Mouse (Mus musculus): ENCODE measurements around the gene Rarres1. TPM values are rescaled to one million over a fixed set of nuclear protein-coding genes. Genes with fewer than 3 reads are reported as not detected.

The Rarres1 gene
- total RNA-seq, 1 experiment = 0.36 TPM

GRCm38 (mm10) chr3:67493132-67493531 lies 22.2 kb downstream of the Rarres1 start:
- Histone ChIP-seq H3K9ac (ENCODE audit: insufficient read depth, low read depth, low read length, poor library complexity, severe bottlenecking) (no peak overlapping the region), H3K4me3 (ENCODE audit: insufficient read depth in 1 of 2, low read depth in 1 of 2, low read length in 2 of 2, poor library complexity in 1 of 2, severe bottlenecking in 1 of 2) (no peak overlapping the region), H3K4me1 (ENCODE audit: control insufficient read depth in 2 of 2, insufficient read depth in 2 of 2, low read length in 2 of 2, poor library complexity in 1 of 2) (peaks cover 0 to 3% of the 10 kb centered on the region in 2 experiments; a peak in 1 of 4 replicates), H3K9me3 (ENCODE audit: control insufficient read depth, insufficient read depth, low read depth, low read length) (no peaks in the 10 kb centered on the region), H3K27ac (ENCODE audit: insufficient read depth, low read depth, low read length, poor library complexity, severe bottlenecking) (no peak overlapping the region), H3K36me3 (ENCODE audit: control insufficient read depth, insufficient read depth, low read length, poor library complexity, severe bottlenecking) (no peaks in the 10 kb centered on the region)
- in situ Hi-C loops (cut with MboI; ENCODE audit: low sequenced_read_pairs in 2 of 2, unreplicated experiment in 2 of 2) = no loop called here
- DNase-seq (ENCODE audit: low read depth, low spot score) = no peak
- no peak for TF ChIP-seq MAFK (IDR thresholded peaks at IDR 0.05; ENCODE audit: insufficient read depth, low read depth, low read length)
- TF ChIP-seq CHD2 (IDR thresholded peaks at IDR 0.05; ENCODE audit: low read depth, low read length) = no peak
- no peak for TF ChIP-seq ZNF384 (IDR thresholded peaks at IDR 0.05; ENCODE audit: low read depth, low read length)
- TF ChIP-seq HCFC1 (IDR thresholded peaks at IDR 0.05; ENCODE audit: borderline replicate concordance, insufficient read depth, low read length) = no peak
- no peak for TF ChIP-seq ZC3H11A (IDR thresholded peaks at IDR 0.05; ENCODE audit: borderline replicate concordance, low read depth, low read length)

DNA sequence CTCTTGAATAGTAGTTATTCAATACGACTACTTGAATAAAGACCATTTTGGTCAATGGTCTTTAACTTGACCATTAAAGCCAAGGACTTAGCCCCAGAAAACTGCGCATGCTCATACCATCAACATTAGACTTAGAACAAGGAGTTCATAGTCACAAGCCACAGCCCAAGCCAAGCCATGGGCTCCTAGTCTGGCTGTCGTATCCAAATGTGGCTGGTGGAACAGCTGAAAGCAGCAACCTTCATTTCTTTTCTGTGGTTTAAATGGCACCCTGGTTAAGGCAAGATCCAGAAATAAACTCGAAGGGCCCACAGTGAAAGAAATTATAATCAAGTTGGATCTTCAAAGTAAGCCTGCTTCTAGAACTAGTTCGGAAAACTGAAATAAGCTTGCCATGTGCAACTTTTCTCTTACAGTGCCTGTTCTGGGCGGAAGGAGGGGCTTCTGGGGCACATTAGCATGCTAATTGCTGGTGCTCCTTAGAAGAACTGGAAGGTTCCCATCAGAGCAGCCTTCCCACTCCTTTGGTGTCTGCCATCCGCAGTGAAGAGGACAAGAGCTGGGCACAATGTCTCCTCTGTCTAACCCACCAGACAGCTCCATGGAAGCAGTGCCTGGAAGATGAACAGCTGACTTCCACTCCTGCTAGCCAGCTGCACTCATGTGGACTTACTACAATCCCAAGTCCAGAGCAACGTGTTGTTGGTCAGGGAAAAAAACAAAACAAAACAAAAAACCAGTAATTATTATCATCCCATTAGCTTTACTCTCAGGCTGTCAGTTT lies 23.0 kb downstream of the Rarres1 start:
- H3K4me3 ChIP-seq (ENCODE audit: insufficient read depth in 1 of 2, low read depth in 1 of 2, low read length in 2 of 2, poor library complexity in 1 of 2, severe bottlenecking in 1 of 2) = no peak overlapping the region
- H3K27ac ChIP-seq (ENCODE audit: insufficient read depth, low read depth, low read length, poor library complexity, severe bottlenecking) = no peak overlapping the region
- H3K9ac ChIP-seq (ENCODE audit: insufficient read depth, low read depth, low read length, poor library complexity, severe bottlenecking) = no peak overlapping the region
- TF ChIP-seq MAFK (IDR thresholded peaks at IDR 0.05; ENCODE audit: insufficient read depth, low read depth, low read length) = no peak
- no peak for TF ChIP-seq ZNF384 (IDR thresholded peaks at IDR 0.05; ENCODE audit: low read depth, low read length)
- no peak for TF ChIP-seq ZC3H11A (IDR thresholded peaks at IDR 0.05; ENCODE audit: borderline replicate concordance, low read depth, low read length)
- TF ChIP-seq CHD2 (IDR thresholded peaks at IDR 0.05; ENCODE audit: low read depth, low read length) = no peak
- no peak for TF ChIP-seq HCFC1 (IDR thresholded peaks at IDR 0.05; ENCODE audit: borderline replicate concordance, insufficient read depth, low read length)
- peaks cover 0 to 5% of the 10 kb centered on the region in 2 experiments; a peak in 1 of 4 replicates for H3K4me1 ChIP-seq (ENCODE audit: control insufficient read depth in 2 of 2, insufficient read depth in 2 of 2, low read length in 2 of 2, poor library complexity in 1 of 2)
- DNase-seq (ENCODE audit: low read depth, low spot score) = no peak
- no peaks in the 10 kb centered on the region for H3K36me3 ChIP-seq (ENCODE audit: control insufficient read depth, insufficient read depth, low read length, poor library complexity, severe bottlenecking)
- in situ Hi-C loops (cut with MboI; ENCODE audit: low sequenced_read_pairs in 2 of 2, unreplicated experiment in 2 of 2) = no loop called here
- H3K9me3 ChIP-seq (ENCODE audit: control insufficient read depth, insufficient read depth, low read depth, low read length) = no peaks in the 10 kb centered on the region

DNA sequence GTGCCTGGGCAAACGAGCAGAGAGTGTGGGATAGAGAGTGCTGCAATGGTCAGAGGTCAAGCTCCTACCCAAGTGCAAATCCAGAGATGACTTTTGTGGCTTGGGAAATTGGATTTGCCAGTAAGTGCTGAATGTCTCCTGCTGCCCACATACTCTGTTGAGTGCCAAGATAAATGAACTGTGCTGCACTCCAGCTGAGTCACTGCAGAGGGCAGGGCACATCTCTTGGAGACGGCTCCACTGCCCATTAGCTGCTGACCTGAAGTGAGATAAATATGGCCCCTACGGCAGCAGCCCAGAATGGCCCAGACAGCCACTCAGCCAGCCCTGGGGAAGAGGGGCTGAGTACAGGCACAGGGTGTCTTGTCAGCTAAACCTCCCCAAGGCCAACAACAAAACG lies 25.2 kb downstream of the Rarres1 start:
- Histone ChIP-seq H3K36me3 (ENCODE audit: control insufficient read depth, insufficient read depth, low read length, poor library complexity, severe bottlenecking) (no peaks in the 10 kb centered on the region), H3K27ac (ENCODE audit: insufficient read depth, low read depth, low read length, poor library complexity, severe bottlenecking) (no peak overlapping the region), H3K9me3 (ENCODE audit: control insufficient read depth, insufficient read depth, low read depth, low read length) (no peaks in the 10 kb centered on the region), H3K9ac (ENCODE audit: insufficient read depth, low read depth, low read length, poor library complexity, severe bottlenecking) (no peak overlapping the region), H3K4me1 (ENCODE audit: control insufficient read depth in 2 of 2, insufficient read depth in 2 of 2, low read length in 2 of 2, poor library complexity in 1 of 2) (peaks cover 0 to 5% of the 10 kb centered on the region in 2 experiments; a peak in 1 of 4 replicates), H3K4me3 (ENCODE audit: insufficient read depth in 1 of 2, low read depth in 1 of 2, low read length in 2 of 2, poor library complexity in 1 of 2, severe bottlenecking in 1 of 2) (no peak overlapping the region)
- in situ Hi-C loops (cut with MboI; ENCODE audit: low sequenced_read_pairs in 2 of 2, unreplicated experiment in 2 of 2) = no loop called here
- TF ChIP-seq ZC3H11A (IDR thresholded peaks at IDR 0.05; ENCODE audit: borderline replicate concordance, low read depth, low read length) (no peak), HCFC1 (IDR thresholded peaks at IDR 0.05; ENCODE audit: borderline replicate concordance, insufficient read depth, low read length) (no peak), CHD2 (IDR thresholded peaks at IDR 0.05; ENCODE audit: low read depth, low read length) (no peak), MAFK (IDR thresholded peaks at IDR 0.05; ENCODE audit: insufficient read depth, low read depth, low read length) (no peak), ZNF384 (IDR thresholded peaks at IDR 0.05; ENCODE audit: low read depth, low read length) (no peak)
- no peak for DNase-seq (ENCODE audit: low read depth, low spot score)

DNA sequence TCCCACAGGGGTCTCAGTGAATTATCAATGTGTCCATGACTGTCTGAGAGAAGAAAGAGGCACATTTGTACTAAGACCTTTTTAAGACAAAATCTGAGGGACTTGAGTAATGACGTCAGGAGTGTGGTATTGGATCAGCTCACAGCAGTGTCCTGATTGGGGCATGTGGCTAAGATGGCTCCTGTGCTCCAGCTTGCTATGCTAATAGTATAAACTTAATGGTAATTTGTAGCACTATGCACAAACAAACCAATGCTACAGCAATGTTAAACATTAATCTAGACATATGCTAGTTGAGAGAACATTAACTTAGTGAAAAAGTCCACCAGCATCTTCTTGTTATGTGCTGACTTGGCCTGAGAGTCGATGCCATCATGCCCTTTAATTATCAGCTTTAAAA lies 30.1 kb downstream of the Rarres1 start:
- Histone ChIP-seq H3K4me1 (ENCODE audit: control insufficient read depth in 2 of 2, insufficient read depth in 2 of 2, low read length in 2 of 2, poor library complexity in 1 of 2) (peaks cover 0 to 2% of the 10 kb centered on the region in 2 experiments; a peak in 1 of 4 replicates), H3K9me3 (ENCODE audit: control insufficient read depth, insufficient read depth, low read depth, low read length) (no peaks in the 10 kb centered on the region), H3K4me3 (ENCODE audit: insufficient read depth in 1 of 2, low read depth in 1 of 2, low read length in 2 of 2, poor library complexity in 1 of 2, severe bottlenecking in 1 of 2) (no peak overlapping the region), H3K36me3 (ENCODE audit: control insufficient read depth, insufficient read depth, low read length, poor library complexity, severe bottlenecking) (no peaks in the 10 kb centered on the region), H3K27ac (ENCODE audit: insufficient read depth, low read depth, low read length, poor library complexity, severe bottlenecking) (no peak overlapping the region), H3K9ac (ENCODE audit: insufficient read depth, low read depth, low read length, poor library complexity, severe bottlenecking) (no peak overlapping the region)
- no peak for DNase-seq (ENCODE audit: low read depth, low spot score)
- TF ChIP-seq MAFK (IDR thresholded peaks at IDR 0.05; ENCODE audit: insufficient read depth, low read depth, low read length) (no peak), ZC3H11A (IDR thresholded peaks at IDR 0.05; ENCODE audit: borderline replicate concordance, low read depth, low read length) (no peak), ZNF384 (IDR thresholded peaks at IDR 0.05; ENCODE audit: low read depth, low read length) (no peak)
- in situ Hi-C loops (cut with MboI; ENCODE audit: low sequenced_read_pairs in 2 of 2, unreplicated experiment in 2 of 2) = no loop called here
